Mouse (Mus musculus): ENCODE results near the gene Zdhhc16.

Gene Zdhhc16

DNA sequence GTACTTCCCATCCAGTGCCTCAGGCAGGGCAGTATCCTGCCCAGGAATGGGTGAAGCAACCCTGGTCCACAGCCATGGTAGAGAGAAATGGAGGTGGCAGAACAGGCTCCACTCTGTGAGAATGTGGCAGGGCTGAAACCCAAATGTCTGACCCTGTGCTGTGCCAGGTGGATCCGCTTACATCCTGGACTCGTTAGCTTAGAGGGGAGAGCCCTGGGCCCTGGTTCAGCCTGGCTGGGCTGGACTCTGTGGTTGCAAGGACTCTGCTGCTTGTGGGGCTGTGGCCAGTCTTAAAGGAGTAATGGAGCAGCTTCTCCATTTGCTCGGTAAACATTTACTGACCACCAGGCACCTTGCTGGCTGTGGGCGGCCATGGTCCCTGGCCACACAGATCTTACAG, 53.9 kb downstream of the Zdhhc16 start:
- DNase-seq (ENCODE audit: low read depth): no peak

DNA sequence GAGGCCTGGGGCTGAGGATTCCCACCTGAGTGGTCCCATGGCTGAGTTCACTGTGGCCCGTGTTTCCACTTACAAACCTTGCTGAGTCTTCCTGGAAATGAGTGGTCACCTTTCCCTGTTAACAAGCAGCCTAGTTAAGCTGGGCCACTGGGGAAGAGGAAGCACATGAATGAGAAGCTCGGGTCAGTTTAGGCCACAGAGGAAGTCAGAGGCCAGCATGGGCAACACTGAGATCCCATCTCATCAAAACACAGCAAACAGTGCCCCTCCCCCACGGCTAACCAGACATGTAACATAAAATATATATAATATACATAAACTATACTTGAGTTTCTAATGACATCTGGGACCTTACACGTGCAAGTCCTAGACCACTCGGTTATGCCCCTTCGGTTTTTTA, 56.5 kb downstream of the Zdhhc16 start:
- no peak for DNase-seq (ENCODE audit: low read depth)

DNA sequence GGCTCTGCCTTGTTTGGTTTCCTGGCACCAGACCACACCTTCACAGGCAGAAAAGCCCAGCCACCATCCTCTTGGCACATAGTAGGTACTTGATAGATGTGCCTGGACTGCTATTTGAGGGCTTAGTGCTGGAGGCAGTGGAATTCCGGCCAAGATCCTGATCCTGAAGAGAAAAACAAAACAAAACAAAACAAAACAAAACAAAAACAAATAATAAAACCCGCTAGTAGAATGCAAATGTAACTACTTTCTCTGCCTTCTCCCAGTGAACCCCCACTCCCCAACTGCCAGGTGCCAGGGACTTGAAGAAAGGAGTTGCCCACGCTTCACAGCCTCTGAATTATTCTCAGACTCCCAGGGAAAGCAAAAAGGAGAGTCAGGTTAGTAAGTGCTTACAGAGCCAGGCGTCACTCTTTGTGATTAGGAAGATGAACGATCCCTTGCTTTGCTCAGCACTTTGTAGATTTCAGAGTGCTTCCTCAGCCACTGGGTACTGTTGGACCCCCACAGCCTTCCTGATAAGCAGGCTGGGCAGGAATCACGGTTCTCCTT, 58.7 kb downstream of the Zdhhc16 start:
- DNase-seq (ENCODE audit: low read depth): no peak

DNA sequence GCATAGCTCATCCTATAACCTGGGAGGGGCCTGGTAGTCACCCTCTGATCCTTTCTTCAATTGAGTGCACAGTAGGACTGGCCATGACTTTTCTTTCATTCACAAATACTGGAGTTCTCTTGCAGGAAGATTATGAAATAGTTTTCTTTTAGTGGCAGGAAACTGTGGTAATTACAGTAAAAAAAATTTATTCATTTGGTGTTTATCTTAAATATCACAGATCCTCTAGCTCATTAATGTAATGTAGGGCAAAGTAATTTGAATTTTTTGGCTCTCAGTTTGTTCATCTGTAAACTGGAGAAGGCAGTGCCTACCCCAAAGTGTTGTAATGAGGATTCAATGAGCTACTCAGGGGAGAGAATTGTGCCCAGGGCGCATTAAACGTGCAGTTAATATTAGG, 59.7 kb downstream of the Zdhhc16 start:
- no peak for DNase-seq (ENCODE audit: low read depth)

DNA sequence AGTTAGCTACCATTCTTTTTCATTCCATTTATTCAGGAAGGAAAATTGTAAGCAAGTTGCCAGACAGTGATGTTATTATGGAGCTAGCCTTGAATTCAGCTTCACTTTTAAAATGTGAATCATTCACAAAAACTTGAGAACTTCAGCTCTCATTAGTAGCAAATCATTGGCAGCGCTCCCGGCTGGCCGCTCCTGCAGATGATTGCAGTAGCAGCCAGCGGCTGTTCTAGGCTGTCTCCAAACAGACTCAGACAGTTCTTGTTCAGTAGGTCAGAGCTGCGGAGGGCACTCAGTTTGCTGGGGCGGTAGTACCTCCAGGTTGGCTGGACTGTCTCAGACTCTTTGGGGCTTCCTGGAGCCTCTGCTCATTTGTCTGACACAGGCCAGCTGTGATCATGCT, 60.2 kb downstream of the Zdhhc16 start:
- DNase-seq (ENCODE audit: low read depth): no peak
